Mouse (Mus musculus) megakaryocyte, embryonic 14.5 days (primary cell): ENCODE data around the gene Mbd3.

Experiments
- FLI1 ChIP-seq: IDR thresholded peaks from 2 replicates; pipeline ENCODE4 v1.6.1; 2012; ENCODE audit warnings: low read length, inconsistent platforms, mixed read lengths
- GATA1 ChIP-seq: IDR thresholded peaks from 3 replicates; pipeline ENCODE4 v1.6.1; 2012; ENCODE audit warnings: mixed read lengths, low read length, inconsistent platforms, borderline replicate concordance

DNA sequence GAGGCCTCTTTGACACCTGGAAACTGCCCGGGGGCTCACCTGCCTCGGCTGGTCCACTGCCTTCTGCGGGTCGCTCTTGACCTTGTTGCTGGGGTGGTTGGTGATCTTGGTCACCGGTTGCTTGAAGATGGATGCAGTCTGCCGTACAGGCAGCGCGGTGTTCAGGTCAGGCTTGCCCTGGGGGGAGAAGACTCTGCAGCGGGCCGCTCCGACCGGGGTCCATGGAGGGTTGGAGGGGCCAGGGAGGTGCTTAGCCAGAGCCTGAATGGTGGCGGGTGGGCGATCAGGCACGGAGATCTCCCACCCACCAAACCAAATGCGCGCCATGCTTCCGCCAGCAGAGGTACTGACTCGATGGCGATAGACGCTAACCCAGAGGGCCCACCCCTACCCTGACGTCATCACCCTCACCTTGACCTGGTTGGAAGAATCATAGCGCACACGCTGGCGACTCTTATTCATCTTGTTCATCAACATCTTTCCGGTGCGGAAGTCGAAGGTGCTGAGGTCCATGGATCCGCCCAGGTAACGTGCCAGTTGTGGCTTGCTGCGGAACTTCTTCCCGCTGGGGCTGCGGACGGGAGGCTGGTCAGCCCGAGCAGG, 4.2 kb downstream of the Mbd3 start:
- TF ChIP-seq GATA1 (no peak), FLI1 (no peak)
